14 mouse cellular contexts compared by ENCODE assay signal in genomic region chr4:94360810-94361527, GRCm38 (mm10).
DNase-seq lines count a peak whose midpoint lies in the region; ATAC-seq and TF ChIP-seq lines count a peak whose summit lies in the region.
"Had no signal": no experiment of that assay in that cellular context is flagged by ENCODE, and none has a peak within 500 bp of the region (broad histone marks: within the 10 kb centered on the region; RNA-seq: fewer than 3 reads in every experiment).

No protein-coding gene starts in this region.

- peak overlapping the region in 1 of 3 experiments; percentile 36 for H3K4me3 ChIP-seq in CH12.LX (replicated peaks in 1 of 3; ENCODE audit: low read depth in 2 of 3, low read length in 2 of 3, poor library complexity in 1 of 3)
- H3K4me3 ChIP-seq in hindbrain, embryonic 11.5 days (ENCODE audit: low read depth, low read length): no peak overlapping the region
- H3K4me3 ChIP-seq in midbrain, embryonic 15.5 days: no peak overlapping the region
- H3K4me3 ChIP-seq: heart, embryonic 10.5 days; limb, embryonic 15.5 days; myocyte had no signal

- dilution Hi-C loops in CH12.LX (cut with MboI; ENCODE audit: extremely low pct_ligation_motif_present, extremely low pct_unique_long_range_greater_than_20kb, low sequenced_read_pairs): no loop called here

- H3K4me2 ChIP-seq in CH12.LX (ENCODE audit: insufficient read depth, low read depth, poor library complexity, severe bottlenecking): peak overlapping the region; percentile 98
- no peak overlapping the region for H3K4me2 ChIP-seq in hindbrain, embryonic 11.5 days (replicated peaks; ENCODE audit: low read depth, low read length)
- peak overlapping the region; percentile 38 for H3K4me2 ChIP-seq in midbrain, embryonic 15.5 days
- H3K4me2 ChIP-seq: limb, embryonic 15.5 days had no signal

- TF ChIP-seq CTCF in CH12.LX (conservative IDR thresholded peaks at IDR 0.05 in 1 of 2, IDR thresholded peaks at IDR 0.05 in 1 of 2; ENCODE audit: low read depth in 2 of 2, low read length in 2 of 2): no peak

- H3K27me3 ChIP-seq in CH12.LX (replicated peaks): no peaks in the 10 kb centered on the region
- no peaks in the 10 kb centered on the region for H3K27me3 ChIP-seq in hindbrain, embryonic 11.5 days (ENCODE audit: control insufficient read depth, insufficient read depth, low read length)
- H3K27me3 ChIP-seq in midbrain, embryonic 15.5 days (replicated peaks): no peaks in the 10 kb centered on the region
- H3K27me3 ChIP-seq: limb, embryonic 15.5 days had no signal

- TF ChIP-seq RAD21 in CH12.LX (IDR thresholded peaks at IDR 0.05; ENCODE audit: low read depth, low read length): no peak

- H3K9me3 ChIP-seq in CH12.LX (replicated peaks; ENCODE audit: low read length): no peaks in the 10 kb centered on the region
- no peaks in the 10 kb centered on the region for H3K9me3 ChIP-seq in hindbrain, embryonic 11.5 days (ENCODE audit: control insufficient read depth, low read length)
- H3K9me3 ChIP-seq in midbrain, embryonic 15.5 days: no peaks in the 10 kb centered on the region
- H3K9me3 ChIP-seq: G1E; heart, embryonic 10.5 days; limb, embryonic 15.5 days had no signal

- peak overlapping the region; percentile 66; the same call in 1 of the 2 replicates for H3K9ac ChIP-seq in CH12.LX (ENCODE audit: insufficient read depth, low read depth)
- no peak overlapping the region for H3K9ac ChIP-seq in hindbrain, embryonic 11.5 days (ENCODE audit: low read depth, low read length)
- no peak overlapping the region for H3K9ac ChIP-seq in midbrain, embryonic 15.5 days
- H3K9ac ChIP-seq: limb, embryonic 15.5 days had no signal

- no peak overlapping the region for H3K27ac ChIP-seq in CH12.LX (ENCODE audit: insufficient read depth, low read depth)
- H3K27ac ChIP-seq in hindbrain, embryonic 11.5 days (ENCODE audit: low read depth, low read length): no peak overlapping the region
- H3K27ac ChIP-seq in midbrain, embryonic 15.5 days: no peak overlapping the region
- H3K27ac ChIP-seq: heart, embryonic 10.5 days; limb, embryonic 15.5 days had no signal

- H3K4me1 ChIP-seq in CH12.LX (ENCODE audit: control insufficient read depth in 1 of 2, insufficient read depth in 2 of 2): peaks cover 0 to 11% of the 10 kb centered on the region in 2 experiments; a peak in 2 of 4 replicates
- H3K4me1 ChIP-seq in hindbrain, embryonic 11.5 days (replicated peaks; ENCODE audit: control insufficient read depth, insufficient read depth, low read length): no peaks in the 10 kb centered on the region
- H3K4me1 ChIP-seq in midbrain, embryonic 15.5 days: peaks cover 11% of the 10 kb centered on the region; the same call in 1 of the 2 replicates
- H3K4me1 ChIP-seq: heart, embryonic 10.5 days; limb, embryonic 15.5 days had no signal

- no peaks in the 10 kb centered on the region for H3K79me2 ChIP-seq in CH12.LX (replicated peaks; ENCODE audit: control insufficient read depth, extremely low read depth, insufficient read depth, poor library complexity, severe bottlenecking)

- ATAC-seq in hindbrain, embryonic 11.5 days (ENCODE audit: low FRiP score): peak; percentile 85
- ATAC-seq in midbrain, embryonic 15.5 days (replicated peaks): peak; percentile 89; the same call in 1 of the 2 replicates
- ATAC-seq: lung, postnatal 0 days had no signal

- no peaks in the 10 kb centered on the region for H3K36me3 ChIP-seq in CH12.LX (replicated peaks in 1 of 2; ENCODE audit: control insufficient read depth in 1 of 2, insufficient read depth in 1 of 2, low read length in 1 of 2)
- H3K36me3 ChIP-seq in hindbrain, embryonic 11.5 days (ENCODE audit: control insufficient read depth, insufficient read depth, low read length): no peaks in the 10 kb centered on the region
- no peaks in the 10 kb centered on the region for H3K36me3 ChIP-seq in midbrain, embryonic 15.5 days (replicated peaks)
- H3K36me3 ChIP-seq: G1E; heart, embryonic 10.5 days; limb, embryonic 15.5 days had no signal

- 51% methylated on average over 13 of the region's 13 CpGs for WGBS in hindbrain, embryonic 11.5 days
- 32% methylated on average over 13 of the region's 13 CpGs for WGBS in midbrain, embryonic 15.5 days

- in situ Hi-C loops in CH12.LX (cut with MboI; ENCODE audit: low pct_ligation_motif_present, low pct_unique_long_range_greater_than_20kb, low sequenced_read_pairs): no loop called here

- intact Hi-C loops in heart, postnatal 36 days (cut with DNase I): no loop called here

- no peak for TF ChIP-seq POLR2A in CH12.LX (IDR thresholded peaks at IDR 0.05; ENCODE audit: low read depth, low read length)

- DNase-seq in embryo, embryonic 10 days (ENCODE audit: low spot score): peak; percentile 57
- DNase-seq in embryo, embryonic 10.5 days (ENCODE audit: low spot score): no peak
- DNase-seq in CH12.LX (ENCODE audit: extremely low read depth): peak; percentile 45
- DNase-seq in hindbrain, embryonic 11.5 days (ENCODE audit: low spot score): peak; percentile 25
- no peak for DNase-seq in heart, postnatal 36 days
- no peak for DNase-seq in left cerebral cortex, adult 11 months (ENCODE audit: low spot score)
- DNase-seq in lung, postnatal 14 days: no peak
- DNase-seq: thymus, postnatal 4 days had no signal

- TF ChIP-seq EP300 in CH12.LX (IDR thresholded peaks at IDR 0.05; ENCODE audit: low read length): 0 out of 2 replicates have a peak, but pooled peaks have one; percentile 23

TF ChIP-seq in CH12.LX, 34 proteins besides CTCF, POLR2A, EP300 and RAD21:
- no peak; the same call in 1 of the 2 replicates for TF ChIP-seq SMC3 (IDR thresholded peaks at IDR 0.05; ENCODE audit: low read depth, low read length)
- no peak for TF ChIP-seq USF1 (IDR thresholded peaks at IDR 0.05; ENCODE audit: low read depth, low read length)
- no peak for TF ChIP-seq HCFC1 (IDR thresholded peaks at IDR 0.05; ENCODE audit: low read depth, low read length)
- TF ChIP-seq ZNF384 (IDR thresholded peaks at IDR 0.05; ENCODE audit: low read depth, low read length): no peak
- no peak for TF ChIP-seq JUND (conservative IDR thresholded peaks at IDR 0.05; ENCODE audit: low read depth, low read length)
- TF ChIP-seq ZC3H11A (IDR thresholded peaks at IDR 0.05; ENCODE audit: low read depth, low read length): no peak
- no peak for TF ChIP-seq CHD2 (IDR thresholded peaks at IDR 0.05; ENCODE audit: low read length)
- TF ChIP-seq GABPA (IDR thresholded peaks at IDR 0.05; ENCODE audit: insufficient replicate concordance, low read depth, low read length): no peak
- TF ChIP-seq MAZ (IDR thresholded peaks at IDR 0.05; ENCODE audit: low read depth, low read length): no peak
- TF ChIP-seq IRF4 (IDR thresholded peaks at IDR 0.05; ENCODE audit: low read depth, low read length): 0 out of 2 replicates have a peak, but pooled peaks have one; percentile 15
- no peak for TF ChIP-seq POLR2AphosphoS2 (IDR thresholded peaks at IDR 0.05; ENCODE audit: low read depth, low read length)
- no peak for TF ChIP-seq UBTF (IDR thresholded peaks at IDR 0.05; ENCODE audit: low read depth, low read length)
- TF ChIP-seq MAFK (IDR thresholded peaks at IDR 0.05; ENCODE audit: insufficient replicate concordance, low read length): peak; percentile 58; the same call in 1 of the 2 replicates
- no peak for TF ChIP-seq USF2 (conservative IDR thresholded peaks at IDR 0.05; ENCODE audit: low read depth, low read length)
- TF ChIP-seq MXI1 (IDR thresholded peaks at IDR 0.05; ENCODE audit: low read depth, low read length): 0 out of 2 replicates have a peak, but pooled peaks have one; percentile 28
- no peak for TF ChIP-seq ZKSCAN1 (IDR thresholded peaks at IDR 0.05; ENCODE audit: borderline replicate concordance, low read depth, low read length)
- peak; percentile 53; the same call in 1 of the 2 replicates for TF ChIP-seq MYC (IDR thresholded peaks at IDR 0.05; ENCODE audit: low read depth, low read length)
TF ChIP-seq in CH12.LX: peak in this region for 4.

Comparison
In these comparisons a context has a peak if more than half of its experiments do, and no peak if none do; other contexts are left out.
1. DNase-seq: peak in embryo, embryonic 10 days (single experiment), CH12.LX (single experiment) and hindbrain, embryonic 11.5 days (single experiment); none in embryo, embryonic 10.5 days (single experiment), heart, postnatal 36 days (0 of 2), left cerebral cortex, adult 11 months (single experiment) and lung, postnatal 14 days (single experiment).